Mouse (Mus musculus) myocyte (in vitro differentiated cells): ENCODE results near the gene Atp13a3.

Source experiments
- CEBPB ChIP-seq: IDR thresholded peaks from 2 replicates; pipeline ENCODE4 v1.6.1; 2011; ENCODE audit warnings: mild to moderate bottlenecking, moderate library complexity; ENCODE audit not compliant: poor library complexity, insufficient read depth, severe bottlenecking
- E2F4 ChIP-seq: IDR thresholded peaks from one replicate; pipeline ENCODE4 v1.6.1; 2011; ENCODE audit warnings: mild to moderate bottlenecking, control low read depth, moderate library complexity; ENCODE audit not compliant: insufficient read depth
- MAX ChIP-seq: IDR thresholded peaks from one replicate; pipeline ENCODE4 v1.6.1; 2011; ENCODE audit warnings: low read depth, mild to moderate bottlenecking, control low read depth
- MYOD1 ChIP-seq, 3 experiments: IDR thresholded peaks; one replicate each; pipeline ENCODE4 v1.6.1; 2011; ENCODE audit warnings: control low read depth in 2 of 3, low read depth in 2 of 3, mild to moderate bottlenecking in 2 of 3, moderate library complexity in 1 of 3; ENCODE audit not compliant: insufficient read length in 2 of 3, control insufficient read depth in 1 of 3
- POLR2A ChIP-seq: IDR thresholded peaks from one replicate; pipeline ENCODE4 v1.6.1; 2011; ENCODE audit warnings: low read depth, mild to moderate bottlenecking, control low read depth, moderate library complexity; ENCODE audit not compliant: insufficient read length
- POLR2AphosphoS2 ChIP-seq: IDR thresholded peaks from one replicate; pipeline ENCODE4 v1.6.1; 2011; ENCODE audit warnings: low read depth, control low read depth; ENCODE audit not compliant: insufficient read length
- TCF12 ChIP-seq: IDR thresholded peaks from one replicate; pipeline ENCODE4 v1.6.1; 2011; ENCODE audit warnings: mild to moderate bottlenecking, control low read depth; ENCODE audit not compliant: poor library complexity, insufficient read depth, severe bottlenecking
- USF1 ChIP-seq: IDR thresholded peaks from one replicate; pipeline ENCODE4 v1.6.1; 2011; ENCODE audit warnings: low read depth, mild to moderate bottlenecking, control low read depth, moderate library complexity

GRCm38 (mm10) chr16:30280676-30281297, 125.0 kb downstream of the Atp13a3 start:
- no peak for TF ChIP-seq POLR2A
- TF ChIP-seq CEBPB, result no peak
- no peak for TF ChIP-seq TCF12
- TF ChIP-seq MYOD1 (IDR thresholded peaks at IDR 0.05; ENCODE audit: control insufficient read depth in 1 of 3, insufficient read length in 2 of 3, low read depth in 2 of 3), result no peak
- TF ChIP-seq E2F4, result no peak
- TF ChIP-seq USF1, result no peak
- no peak for TF ChIP-seq MAX
- no peak for TF ChIP-seq POLR2AphosphoS2
